In genomic region chr8:61515931-61516744, GRCm38 (mm10) we compare ENCODE assay signal across 8 mouse cellular contexts. TPM values are rescaled to one million over a fixed set of nuclear protein-coding genes. Genes with fewer than 3 reads are reported as not detected.
A peak's percentile ranks its signal among the peaks of the same experiment; 100 is the strongest.
DNase-seq lines count a peak whose midpoint lies in the region; ATAC-seq and TF ChIP-seq lines count a peak whose summit lies in the region.

No protein-coding gene starts in this region.

- no peak for TF ChIP-seq EP300 in liver, postnatal 0 days (IDR thresholded peaks at IDR 0.05; ENCODE audit: low read depth)

- WGBS in liver, postnatal 0 days (ENCODE audit: insufficient replicate concordance), result 60% methylated on average over 25 of the region's 25 CpGs
- 72% methylated on average over 25 of the region's 25 CpGs for WGBS in thymus, adult 2 months

- H3K9ac ChIP-seq in liver, postnatal 0 days (replicated peaks), result no peak overlapping the region

- peak; percentile 80 for TF ChIP-seq CTCF in embryonic fibroblast, embryonic 13.5 days (IDR thresholded peaks at IDR 0.05; ENCODE audit: borderline replicate concordance, insufficient read depth, low read length)
- peak; percentile 90 for TF ChIP-seq CTCF in liver, postnatal 0 days (IDR thresholded peaks at IDR 0.05; ENCODE audit: low read depth)
- TF ChIP-seq CTCF in thymus, adult 2 months (IDR thresholded peaks at IDR 0.05; ENCODE audit: borderline replicate concordance, control insufficient read depth, extremely low read depth, insufficient read depth, low read length, poor library complexity), result no peak

- no peak overlapping the region for H3K27ac ChIP-seq in embryonic fibroblast, embryonic 13.5 days (ENCODE audit: insufficient read depth, low read length)
- H3K27ac ChIP-seq in liver, postnatal 0 days (ENCODE audit: low read depth), result no peak overlapping the region
- no peak overlapping the region for H3K27ac ChIP-seq in thymus, adult 2 months (ENCODE audit: control insufficient read depth, insufficient read depth, low read length)

- TF ChIP-seq POLR2A in embryonic fibroblast, embryonic 13.5 days (IDR thresholded peaks at IDR 0.05; ENCODE audit: low read depth, low read length), result no peak
- TF ChIP-seq POLR2A in thymus, adult 2 months (IDR thresholded peaks at IDR 0.05; ENCODE audit: control insufficient read depth, extremely low read depth, insufficient read depth, low read length, poor library complexity), result no peak

- H3K4me3 ChIP-seq in embryonic fibroblast, embryonic 13.5 days (ENCODE audit: insufficient read depth, low read length), result no peak overlapping the region
- H3K4me3 ChIP-seq in liver, postnatal 0 days (ENCODE audit: low read depth, low read length), result no peak overlapping the region
- H3K4me3 ChIP-seq in thymus, adult 2 months (ENCODE audit: control insufficient read depth, insufficient read depth, low read length), result no peak overlapping the region

- intact Hi-C loops in heart, postnatal 14 days (cut with DNase I), result loop anchor here (1.0 to 10.0 kb wide), 2 partner anchors 475 to 881 kb away; partner anchors contain the start of gene Mfap3l

- H3K9me3 ChIP-seq in liver, postnatal 0 days (ENCODE audit: low read length), result no peaks in the 10 kb centered on the region

- H3K36me3 ChIP-seq in liver, postnatal 0 days (replicated peaks; ENCODE audit: insufficient read depth, low read length), result peaks cover 27% of the 10 kb centered on the region
- no peaks in the 10 kb centered on the region for H3K36me3 ChIP-seq in thymus, adult 2 months (ENCODE audit: control insufficient read depth, insufficient read depth, low read length)

- no peak overlapping the region for H3K4me2 ChIP-seq in liver, postnatal 0 days (ENCODE audit: low read depth, low read length)

- DNase-seq in CD8-positive naive resting alpha-beta T cell, adult 2 months (ENCODE audit: low read depth in 2 of 2, low spot score in 2 of 2), result peak; percentile 37 to 60
- DNase-seq in brain, adult 2 months (ENCODE audit: low read depth, low spot score), result peak; percentile 90
- DNase-seq in heart, postnatal 14 days, result peak; percentile 76 to 88
- DNase-seq in kidney, postnatal 36 days, result peak; percentile 74 to 90
- peak; percentile 79 for DNase-seq in liver, postnatal 0 days
- DNase-seq in thymus, adult 2 months, result peak; percentile 74

- no peaks in the 10 kb centered on the region for H3K27me3 ChIP-seq in liver, postnatal 0 days (ENCODE audit: insufficient read depth, low read length)
- H3K27me3 ChIP-seq in thymus, adult 2 months (ENCODE audit: control insufficient read depth, insufficient read depth, low read length), result no peaks in the 10 kb centered on the region

- peak; percentile 41; the same call in 1 of the 2 replicates for ATAC-seq in liver, postnatal 0 days
- peak; percentile 73; the same call in 1 of the 2 replicates for ATAC-seq in neutrophil, adult 5-6 weeks (ENCODE audit: extremely low read depth, insufficient number of reproducible peaks, low FRiP score, poor library complexity, severe bottlenecking)

- no peaks in the 10 kb centered on the region for H3K4me1 ChIP-seq in embryonic fibroblast, embryonic 13.5 days (ENCODE audit: control insufficient read depth, insufficient read depth, low read length)
- 0 out of 2 replicates have a peak, but pooled peaks cover 2% of the 10 kb centered on the region for H3K4me1 ChIP-seq in liver, postnatal 0 days (ENCODE audit: insufficient read depth)
- peaks cover 4% of the 10 kb centered on the region for H3K4me1 ChIP-seq in thymus, adult 2 months (replicated peaks; ENCODE audit: control insufficient read depth, insufficient read depth, low read length)

RNA-seq across cellular contexts. Expression of gene Cbr4, which starts 28.6 kb away (rescaled TPM):
- 21.1 and 24.3 TPM in 2 replicates for polyA plus RNA-seq in embryonic fibroblast, embryonic 13.5 days (2011; ENCODE audit: insufficient read length, low read depth, missing spikeins)
- 10 to 100 TPM; 66.2 to 70.4 TPM for total RNA-seq in heart, postnatal 14 days (2021)
- 54.8 and 56.9 TPM in 2 replicates for polyA plus RNA-seq in liver, postnatal 0 days (2015; fragmentation: Nextera tagmentation; extraction: Ambion mirVana)
- total RNA-seq in neutrophil, adult 5-6 weeks (2017), result 10.6 and 13.0 TPM in 2 replicates
- polyA plus RNA-seq in thymus, adult 2 months (2012; rRNA removed), result 5.2 and 5.6 TPM in 2 replicates
